Mouse (Mus musculus) midbrain, embryonic 12.5 days (tissue): Measurements from ENCODE around the gene Fgr. TPM values are rescaled to one million over a fixed set of nuclear protein-coding genes. Genes with fewer than 3 reads are reported as not detected.

Experiments
- ATAC-seq: fragments of 200-750 bp; cut with Nextera tagmentation; 2 replicates; pipeline ENCODE4 v1.8.0; 2017; ENCODE audit warnings: low read depth, moderate TSS enrichment, moderate library complexity; ENCODE audit not compliant: low FRiP score
- H3K27ac ChIP-seq: fragments of 300-500 bp; sonication (generic); replicated peaks from 2 replicates; pipeline ENCODE4 v1.5.1; 2016; ENCODE audit warnings: mild to moderate bottlenecking
- H3K27me3 ChIP-seq: fragments of 300-500 bp; sonication (generic); 2 replicates; pipeline ENCODE4 v1.6.1; 2016; ENCODE audit warnings: mild to moderate bottlenecking
- H3K36me3 ChIP-seq: fragments of 300-500 bp; sonication (generic); 2 replicates; pipeline ENCODE4 v1.6.1; 2016
- H3K4me1 ChIP-seq: fragments of 300-500 bp; sonication (generic); 2 replicates; pipeline ENCODE4 v1.6.1; 2016
- H3K4me2 ChIP-seq: fragments of 300-500 bp; sonication (generic); replicated peaks from 2 replicates; pipeline ENCODE4 v1.6.1; 2016; ENCODE audit warnings: mild to moderate bottlenecking, moderate library complexity
- H3K4me3 ChIP-seq: fragments of 300-500 bp; sonication (generic); 2 replicates; pipeline ENCODE4 v1.5.1; 2016; ENCODE audit warnings: mild to moderate bottlenecking
- H3K9ac ChIP-seq: fragments of 300-500 bp; sonication (generic); replicated peaks from 2 replicates; pipeline ENCODE4 v1.6.1; 2016; ENCODE audit warnings: mild to moderate bottlenecking, moderate library complexity
- H3K9me3 ChIP-seq: fragments of 300-500 bp; sonication (generic); 2 replicates; pipeline ENCODE4 v1.6.1; 2016; ENCODE audit warnings: mild to moderate bottlenecking
- WGBS: fragments of 180-500 bp; shearing (Covaris S2); methylation state at CpG from one replicate; pipeline ENCODE4 v1.1.7; 2016; 5-methylcytosine and 5-hydroxymethylcytosine counted together
- polyA plus RNA-seq: library from polyadenylated mRNA; unstranded; fragments of >200 nt; fragmentation: Nextera tagmentation; extraction: Ambion mirVana; gene quantifications from 2 replicates; pipeline ENCODE4 v1.2.1, GENCODE M21; 2016

Fgr gene
- polyA plus RNA-seq, 1 experiment from 2014 or later: 0.08 TPM

DNA sequence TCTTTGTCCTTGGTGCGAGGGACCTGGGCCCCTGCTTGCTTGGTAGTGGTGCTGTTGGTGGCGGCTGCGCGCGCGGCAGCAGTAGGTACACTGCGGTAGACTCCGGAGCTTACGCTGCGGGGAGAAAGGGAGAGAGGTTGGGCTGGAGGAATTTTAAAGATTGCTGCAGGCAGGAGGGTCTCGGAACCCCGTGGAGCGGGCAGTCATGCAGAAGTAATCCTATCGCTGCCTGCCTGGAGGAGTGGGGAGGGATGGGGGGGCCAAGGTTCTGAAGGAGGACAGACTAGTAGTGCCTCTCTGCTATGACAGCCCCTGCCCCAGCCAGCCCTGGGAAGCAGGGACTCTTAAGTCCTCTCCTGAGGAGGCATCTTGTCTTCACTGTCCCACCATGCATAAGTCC is 48.3 kb downstream of the Fgr start:
- 2% methylated on average over 14 of the region's 14 CpGs for WGBS
- Histone ChIP-seq H3K36me3 (0 out of 2 replicates have a peak, but pooled peaks cover 4% of the 10 kb centered on the region), H3K4me3 (peak overlapping the region; percentile 24)

DNA sequence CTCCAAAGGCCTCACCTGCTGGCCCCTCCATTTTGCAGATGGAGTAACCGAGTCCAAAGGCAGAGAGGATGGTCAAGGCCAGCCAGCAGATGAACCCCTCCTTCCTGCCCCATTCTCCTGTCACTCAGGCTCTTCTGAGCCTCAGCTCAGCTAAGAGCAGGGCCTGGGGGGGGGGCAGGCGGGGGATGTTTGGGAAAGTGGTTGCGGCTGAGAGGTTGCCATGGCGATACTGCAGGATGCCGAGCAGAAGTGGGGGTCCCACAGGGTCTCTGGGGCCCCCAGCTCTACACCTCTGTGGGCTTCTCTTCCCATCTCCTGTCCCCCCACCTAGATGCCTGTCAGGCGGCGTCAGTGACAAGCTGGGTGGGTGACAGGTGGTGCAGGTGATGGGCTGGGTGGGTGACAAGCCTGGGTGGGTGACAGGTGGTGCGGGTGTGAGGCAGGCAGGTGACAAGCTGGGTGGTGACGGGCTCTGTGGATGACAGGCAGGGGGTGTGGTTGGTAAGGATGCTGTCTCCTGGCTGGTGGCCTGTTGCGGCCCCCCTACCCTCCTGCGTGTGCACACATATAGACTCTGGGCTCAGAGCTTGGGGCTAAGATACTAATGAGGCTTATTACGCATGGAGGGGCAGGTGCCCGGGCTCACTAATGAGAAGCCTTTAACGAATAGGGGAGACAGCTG is 49.2 kb downstream of the Fgr start:
- peaks cover 91% of the 10 kb centered on the region for H3K4me1 ChIP-seq
- 25% methylated on average over 14 of the region's 14 CpGs for WGBS
- H3K4me2 ChIP-seq: peak overlapping the region; percentile 51
- H3K4me3 ChIP-seq: peak overlapping the region; percentile 24; the same call in 1 of the 2 replicates
- peak overlapping the region; percentile 84 for H3K27ac ChIP-seq
- no peaks in the 10 kb centered on the region for H3K9me3 ChIP-seq
- H3K36me3 ChIP-seq: 0 out of 2 replicates have a peak, but pooled peaks cover 1% of the 10 kb centered on the region
- peaks cover 13% of the 10 kb centered on the region; the same call in 1 of the 2 replicates for H3K27me3 ChIP-seq
- ATAC-seq: peak; percentile 57
- H3K9ac ChIP-seq: peak overlapping the region; percentile 24

More for the DNA sequence above, 48.3 kb downstream of the Fgr start:
- Histone ChIP-seq H3K4me2 (peak overlapping the region; percentile 51), H3K9me3 (no peaks in the 10 kb centered on the region), H3K4me1 (peaks cover 93% of the 10 kb centered on the region), H3K27ac (peak overlapping the region; percentile 84), H3K9ac (peak overlapping the region; percentile 24), H3K27me3 (peaks cover 13% of the 10 kb centered on the region; the same call in 1 of the 2 replicates)
- peak; percentile 32 for ATAC-seq

DNA sequence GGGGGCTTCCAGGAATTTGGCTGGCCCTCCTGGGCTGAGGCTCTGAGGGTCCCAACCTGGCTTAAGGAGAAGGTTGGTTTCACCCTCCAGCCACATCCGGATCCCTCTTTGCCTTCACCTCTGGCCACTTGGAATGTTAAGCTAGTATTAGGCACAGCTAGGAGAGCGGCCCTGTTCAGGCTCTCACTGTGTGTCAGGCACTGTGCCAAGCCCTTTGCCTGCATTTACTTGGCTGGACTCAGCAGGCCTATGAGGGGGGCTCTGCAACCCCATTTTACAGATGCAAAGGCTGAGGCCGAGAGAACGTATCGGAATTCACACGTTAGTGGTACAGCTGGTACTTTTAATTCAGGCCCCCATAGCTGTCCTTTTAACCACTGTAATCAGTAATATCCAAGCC is 49.7 kb downstream of the Fgr start:
- H3K4me3 ChIP-seq: no peak overlapping the region
- peak overlapping the region; percentile 84 for H3K27ac ChIP-seq
- no peak overlapping the region for H3K4me2 ChIP-seq
- H3K9me3 ChIP-seq: no peaks in the 10 kb centered on the region
- H3K27me3 ChIP-seq: peaks cover 10% of the 10 kb centered on the region; the same call in 1 of the 2 replicates
- H3K36me3 ChIP-seq: no peaks in the 10 kb centered on the region
- H3K4me1 ChIP-seq: peaks cover 87% of the 10 kb centered on the region
- 73% methylated on average over 6 of the region's 6 CpGs for WGBS
- no peak for ATAC-seq
- H3K9ac ChIP-seq: no peak overlapping the region

DNA sequence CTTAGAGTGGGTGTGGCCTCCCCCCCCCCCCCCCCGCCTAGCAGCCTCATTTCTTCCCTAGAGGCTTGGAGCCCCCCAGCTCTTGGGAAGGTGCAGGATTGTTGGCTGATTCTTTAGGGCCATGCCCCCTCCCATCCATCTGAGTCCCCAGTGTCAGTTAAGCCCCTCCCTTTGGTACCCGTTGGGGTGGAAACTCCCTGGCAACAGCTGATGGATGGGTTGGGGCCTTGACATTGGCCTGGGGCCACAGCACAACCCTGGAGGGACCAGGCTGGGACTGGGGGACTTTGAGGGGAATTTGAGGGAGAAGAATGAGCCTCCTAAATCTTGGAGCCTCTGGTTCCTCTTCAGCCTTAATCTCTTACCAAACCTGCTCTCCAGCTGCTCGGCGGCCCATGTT is 50.5 kb downstream of the Fgr start:
- Histone ChIP-seq H3K27me3 (peaks cover 6% of the 10 kb centered on the region; the same call in 1 of the 2 replicates), H3K4me2 (0 out of 2 replicates have a peak overlapping the region, but pooled peaks have one; percentile 3), H3K36me3 (no peaks in the 10 kb centered on the region), H3K9ac (peak overlapping the region; percentile 37; the same call in 1 of the 2 replicates), H3K9me3 (no peaks in the 10 kb centered on the region), H3K27ac (peak overlapping the region; percentile 49), H3K4me1 (peaks cover 83% of the 10 kb centered on the region), H3K4me3 (no peak overlapping the region)
- 17% methylated on average over 3 of the region's 4 CpGs for WGBS
- ATAC-seq: no peak

DNA sequence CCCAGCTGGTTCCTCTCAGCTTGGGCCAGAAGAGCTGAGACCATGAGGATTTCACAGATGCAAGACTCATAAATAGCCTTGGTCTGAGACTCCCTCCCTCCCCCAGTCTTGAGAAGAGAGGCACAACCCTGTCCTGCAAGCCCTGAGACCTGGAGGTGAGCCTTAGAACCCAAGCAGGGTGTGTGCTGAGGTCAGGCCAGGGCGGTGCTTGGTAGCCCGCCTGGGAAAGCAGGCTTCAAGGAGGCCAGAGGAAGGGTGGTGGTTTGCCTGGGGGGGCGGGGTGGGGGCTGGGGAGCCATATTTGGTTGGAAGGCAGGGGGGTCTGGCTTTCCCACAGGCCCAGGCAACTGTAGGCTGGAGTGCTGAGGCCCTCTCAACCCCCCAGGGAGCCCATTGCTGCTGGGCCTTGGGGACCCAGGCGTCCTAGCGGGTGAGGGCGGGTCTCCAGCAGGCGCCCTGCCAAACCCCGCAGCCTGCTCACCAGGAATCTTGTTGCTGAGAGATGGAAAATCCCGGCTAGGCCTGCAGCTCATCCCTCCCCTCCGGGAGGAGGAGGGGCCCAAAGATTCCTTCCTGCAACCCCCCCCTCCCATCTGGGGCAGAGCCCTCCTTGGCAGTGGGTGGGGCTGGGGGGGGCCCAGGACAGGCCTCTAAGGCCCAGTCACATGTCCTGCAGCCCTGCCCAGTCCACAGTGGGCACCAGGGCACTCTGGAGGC is 51.2 kb downstream of the Fgr start:
- no peak for ATAC-seq
- peak overlapping the region; percentile 37 for H3K9ac ChIP-seq
- no peaks in the 10 kb centered on the region for H3K9me3 ChIP-seq
- no peak overlapping the region for H3K4me3 ChIP-seq
- H3K4me1 ChIP-seq: peaks cover 79% of the 10 kb centered on the region
- WGBS: 15% methylated on average over 9 of the region's 10 CpGs
- H3K4me2 ChIP-seq: 0 out of 2 replicates have a peak overlapping the region, but pooled peaks have one; percentile 7
- no peaks in the 10 kb centered on the region for H3K36me3 ChIP-seq
- peaks cover 6% of the 10 kb centered on the region; the same call in 1 of the 2 replicates for H3K27me3 ChIP-seq
- H3K27ac ChIP-seq: peak overlapping the region; percentile 49

DNA sequence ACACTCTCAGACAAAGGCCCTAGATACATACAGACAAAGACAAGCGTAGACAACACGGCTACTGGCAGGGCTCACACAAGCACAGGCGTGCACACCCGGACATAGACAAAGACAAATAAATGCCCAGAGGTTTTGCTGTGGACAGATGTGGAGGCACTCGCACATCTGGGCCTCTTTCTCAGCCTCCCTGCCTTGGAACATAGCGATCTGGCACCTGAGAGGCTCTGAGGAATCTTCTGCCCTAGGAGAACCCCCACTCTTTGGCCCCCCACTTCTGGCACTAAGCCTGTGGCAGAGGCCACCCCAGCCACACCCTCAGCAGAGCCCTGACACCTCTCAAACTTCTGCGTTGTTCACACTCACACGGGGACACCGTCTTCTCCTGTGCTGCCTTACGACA is 52.4 kb downstream of the Fgr start:
- Histone ChIP-seq H3K4me2 (no peak overlapping the region), H3K9ac (no peak overlapping the region), H3K4me3 (no peak overlapping the region), H3K36me3 (no peaks in the 10 kb centered on the region), H3K9me3 (no peaks in the 10 kb centered on the region), H3K4me1 (peaks cover 68% of the 10 kb centered on the region), H3K27ac (no peak overlapping the region), H3K27me3 (peaks cover 6% of the 10 kb centered on the region; the same call in 1 of the 2 replicates)
- no peak for ATAC-seq
- WGBS: 68% methylated on average over 10 of the region's 10 CpGs

DNA sequence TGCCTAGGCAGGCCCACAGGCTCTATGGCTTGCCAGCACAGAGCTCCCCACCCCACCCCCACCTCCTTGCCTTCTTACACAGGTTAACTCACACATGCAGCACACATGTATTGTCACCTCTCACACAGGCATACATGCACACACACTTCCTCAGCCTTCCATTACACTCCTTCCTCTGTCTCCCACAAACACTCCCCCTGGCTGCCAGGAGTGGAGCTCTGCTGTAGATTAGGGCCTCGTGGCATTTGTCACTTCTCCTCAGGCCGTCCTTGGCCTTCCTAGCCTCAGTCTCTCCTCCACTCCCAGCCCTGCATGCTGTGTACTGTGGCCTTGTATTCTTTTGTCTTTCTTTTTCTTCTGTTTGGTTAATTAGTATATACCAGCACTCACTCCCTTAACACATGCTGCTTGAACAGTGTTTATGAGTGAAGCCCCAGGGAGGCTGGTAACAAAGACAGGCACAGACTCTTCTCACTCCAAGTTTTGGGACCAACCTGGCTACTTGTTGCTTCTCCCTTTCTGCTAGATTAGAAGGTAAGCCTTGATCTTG is 53.0 kb downstream of the Fgr start:
- no peak overlapping the region for H3K9ac ChIP-seq
- H3K4me3 ChIP-seq: no peak overlapping the region
- WGBS: 28% methylated on average over 2 of the region's 2 CpGs
- peaks cover 6% of the 10 kb centered on the region; the same call in 1 of the 2 replicates for H3K27me3 ChIP-seq
- no peak overlapping the region for H3K27ac ChIP-seq
- no peaks in the 10 kb centered on the region for H3K36me3 ChIP-seq
- peaks cover 61% of the 10 kb centered on the region for H3K4me1 ChIP-seq
- ATAC-seq: no peak
- H3K9me3 ChIP-seq: no peaks in the 10 kb centered on the region
- no peak overlapping the region for H3K4me2 ChIP-seq

DNA sequence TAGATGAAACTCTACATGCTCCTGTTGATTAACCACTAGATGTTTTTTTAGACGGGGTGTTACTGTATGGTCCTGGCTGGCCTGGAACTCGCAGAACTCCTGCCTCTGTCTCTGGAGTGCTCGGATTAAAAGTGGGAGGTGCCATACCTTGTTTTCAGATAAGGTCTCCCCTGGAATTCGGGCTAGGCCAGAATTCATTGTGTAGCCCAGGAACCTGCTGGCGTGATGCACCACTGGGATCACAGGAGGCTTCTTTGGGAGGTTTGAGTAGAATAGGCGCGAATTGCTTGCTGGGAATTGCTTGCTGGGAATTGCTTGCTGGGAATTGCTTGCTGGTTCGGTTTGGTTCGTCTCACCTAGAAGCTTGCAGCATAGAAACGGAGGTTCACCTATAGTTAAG is 53.8 kb downstream of the Fgr start:
- Histone ChIP-seq H3K27ac (no peak overlapping the region), H3K4me1 (peaks cover 53% of the 10 kb centered on the region)
- 58% methylated on average over 10 of the region's 10 CpGs for WGBS

DNA sequence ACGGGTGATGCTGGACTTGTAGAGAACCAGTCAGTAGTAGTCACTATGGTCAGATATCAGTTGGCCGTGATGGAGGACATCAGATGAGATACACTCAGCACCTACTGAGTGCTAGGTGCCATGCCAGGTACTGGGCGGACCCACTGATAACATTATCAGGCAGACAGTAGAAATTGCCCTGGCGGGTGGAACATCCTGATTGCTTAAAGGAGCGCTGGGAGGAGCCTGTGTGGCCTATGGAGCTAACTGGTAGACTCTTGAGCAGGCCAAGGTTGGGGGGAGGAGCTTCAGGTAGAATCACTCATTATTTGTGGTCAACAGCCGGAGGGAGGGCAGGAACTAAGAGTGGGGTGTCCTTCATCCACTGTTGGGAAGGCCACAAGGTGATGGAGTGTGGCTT is 54.3 kb downstream of the Fgr start:
- peaks cover 48% of the 10 kb centered on the region for H3K4me1 ChIP-seq
- H3K36me3 ChIP-seq: no peaks in the 10 kb centered on the region
- H3K27me3 ChIP-seq: peaks cover 6% of the 10 kb centered on the region; the same call in 1 of the 2 replicates
- H3K9ac ChIP-seq: no peak overlapping the region
- ATAC-seq: no peak
- WGBS: 87% methylated on average over 6 of the region's 6 CpGs
- no peak overlapping the region for H3K27ac ChIP-seq
- no peaks in the 10 kb centered on the region for H3K9me3 ChIP-seq
- H3K4me3 ChIP-seq: no peak overlapping the region
- H3K4me2 ChIP-seq: no peak overlapping the region

More for the DNA sequence above, 53.8 kb downstream of the Fgr start:
- H3K9me3 ChIP-seq: no peaks in the 10 kb centered on the region
- no peaks in the 10 kb centered on the region for H3K36me3 ChIP-seq
- peaks cover 6% of the 10 kb centered on the region; the same call in 1 of the 2 replicates for H3K27me3 ChIP-seq
- H3K9ac ChIP-seq: no peak overlapping the region
- H3K4me3 ChIP-seq: no peak overlapping the region
- H3K4me2 ChIP-seq: no peak overlapping the region
- no peak for ATAC-seq

DNA sequence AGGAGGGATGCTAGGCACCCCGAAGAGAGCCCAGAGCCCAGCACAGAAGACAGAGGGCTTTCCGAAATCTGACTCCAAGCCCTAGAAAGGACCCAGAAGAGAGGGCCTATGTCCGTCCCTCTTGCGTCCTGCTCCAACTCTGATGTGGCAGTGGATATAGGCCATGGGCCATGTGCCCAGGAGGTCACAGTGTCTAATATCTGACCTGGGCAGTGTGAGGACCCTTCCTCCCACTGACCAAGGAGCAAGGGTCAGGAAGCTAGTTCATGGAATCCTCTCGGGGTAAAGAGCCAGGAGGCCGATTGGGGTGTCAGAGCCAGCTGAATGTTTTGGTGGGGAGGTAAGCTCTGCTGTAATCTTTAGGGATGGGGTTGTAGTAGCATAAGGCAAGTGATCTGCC is 55.0 kb downstream of the Fgr start:
- Histone ChIP-seq H3K4me1 (peaks cover 42% of the 10 kb centered on the region), H3K4me3 (no peak overlapping the region), H3K36me3 (no peaks in the 10 kb centered on the region), H3K9ac (no peak overlapping the region), H3K27me3 (peaks cover 6% of the 10 kb centered on the region; the same call in 1 of the 2 replicates), H3K4me2 (no peak overlapping the region), H3K9me3 (no peaks in the 10 kb centered on the region), H3K27ac (no peak overlapping the region)
- 89% methylated on average over 6 of the region's 6 CpGs for WGBS
- no peak for ATAC-seq

DNA sequence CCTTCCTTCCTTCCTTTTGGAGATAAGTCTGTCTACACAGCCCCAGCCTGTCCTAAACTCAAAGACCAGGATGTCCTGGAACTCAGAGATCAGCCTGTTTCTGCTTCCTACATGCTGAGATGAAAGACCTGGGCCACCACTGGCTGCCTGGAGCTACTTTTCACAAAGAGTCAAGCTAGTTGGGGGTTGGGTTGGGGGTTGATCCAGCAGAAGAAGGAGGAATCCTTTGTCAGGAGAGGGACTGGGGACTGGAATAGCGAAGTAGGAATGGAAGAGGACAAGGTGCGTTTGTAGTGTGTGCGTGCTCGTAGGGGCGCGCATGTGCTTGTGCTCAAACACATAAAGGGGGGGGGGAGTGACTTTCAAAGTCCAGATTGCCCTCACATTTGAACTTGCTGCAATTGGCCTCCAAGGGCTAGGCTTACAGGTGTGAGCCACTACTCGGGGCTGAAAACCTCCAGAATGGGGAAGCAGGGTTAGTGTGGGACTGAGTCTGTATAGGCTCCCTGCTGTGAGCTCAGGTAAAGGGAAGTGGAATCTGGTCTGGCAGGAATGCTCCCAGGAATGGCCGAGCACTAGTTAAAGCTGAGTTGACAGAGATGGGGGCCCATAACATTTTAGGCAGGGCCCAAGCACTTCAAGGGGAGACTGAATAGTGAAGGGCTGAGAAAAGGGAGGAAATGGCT is 58.7 kb downstream of the Fgr start:
- H3K4me2 ChIP-seq: no peak overlapping the region
- H3K9me3 ChIP-seq: no peaks in the 10 kb centered on the region
- ATAC-seq: no peak
- 92% methylated on average over 8 of the region's 8 CpGs for WGBS
- H3K27me3 ChIP-seq: peaks cover 25% of the 10 kb centered on the region
- H3K4me1 ChIP-seq: peaks cover 11% of the 10 kb centered on the region; the same call in 1 of the 2 replicates
- H3K36me3 ChIP-seq: no peaks in the 10 kb centered on the region
- no peak overlapping the region for H3K27ac ChIP-seq
- H3K4me3 ChIP-seq: no peak overlapping the region
- H3K9ac ChIP-seq: no peak overlapping the region
